Mouse (Mus musculus) CH12.LX (cell line): ENCODE measurements around the gene Slc35a5. TPM values are rescaled to one million over a fixed set of nuclear protein-coding genes. Genes with fewer than 3 reads are reported as not detected.

Experiments
- DNase-seq: peaks from one replicate; pipeline ENCODE4 v3.0.0-alpha.2; 2013; ENCODE audit errors: extremely low read depth
- H3K27ac ChIP-seq: 2 replicates; pipeline ENCODE4 v1.5.1; 2012; ENCODE audit warnings: low read depth, mild to moderate bottlenecking, control low read depth, moderate library complexity; ENCODE audit not compliant: insufficient read depth
- H3K27me3 ChIP-seq: replicated peaks from 2 replicates; pipeline ENCODE3; 2012; ENCODE audit warnings: inconsistent platforms
- H3K36me3 ChIP-seq, 2 experiments: replicated peaks in 1 of 2; 2 replicates each; pipeline versions ENCODE3 to v1.6.1; 2012; ENCODE audit warnings: inconsistent platforms in 1 of 2, low read length in 1 of 2, mild to moderate bottlenecking in 1 of 2, mixed read lengths in 1 of 2, moderate library complexity in 1 of 2; ENCODE audit not compliant: control insufficient read depth in 1 of 2, insufficient read depth in 1 of 2
- H3K4me1 ChIP-seq, 2 experiments: 2 replicates each; pipeline ENCODE4 v1.6.1; 2012; ENCODE audit warnings: inconsistent platforms in 1 of 2, moderate library complexity in 1 of 2; ENCODE audit not compliant: insufficient read depth in 2 of 2, control insufficient read depth in 1 of 2
- H3K4me2 ChIP-seq: 2 replicates; pipeline ENCODE4 v1.6.1; 2012; ENCODE audit warnings: low read depth, mild to moderate bottlenecking, control low read depth; ENCODE audit not compliant: poor library complexity, insufficient read depth, severe bottlenecking
- H3K4me3 ChIP-seq, 3 experiments: fragments of 150-350 bp in 1 of 3; sonication (generic) in 1 of 3; replicated peaks in 1 of 3; 2 replicates each; pipeline versions ENCODE3 to v1.5.1; 2011 to 2012; ENCODE audit warnings: low read depth in 2 of 3, low read length in 2 of 3, mild to moderate bottlenecking in 2 of 3, moderate library complexity in 2 of 3, control low read depth in 1 of 3, improper control_type of control experiment in 1 of 3, inconsistent platforms in 1 of 3, mixed read lengths in 1 of 3; ENCODE audit not compliant: poor library complexity in 1 of 3
- H3K79me2 ChIP-seq: replicated peaks from 2 replicates; pipeline ENCODE4 v1.6.1; 2012; ENCODE audit warnings: mild to moderate bottlenecking, moderate library complexity; ENCODE audit not compliant: control insufficient read depth, poor library complexity, insufficient read depth, severe bottlenecking; ENCODE audit errors: extremely low read depth
- H3K9ac ChIP-seq: 2 replicates; pipeline ENCODE4 v1.6.1; 2012; ENCODE audit warnings: low read depth, mild to moderate bottlenecking, control low read depth, moderate library complexity; ENCODE audit not compliant: insufficient read depth
- H3K9me3 ChIP-seq: replicated peaks from 2 replicates; pipeline ENCODE3; 2012; ENCODE audit warnings: low read length, inconsistent platforms, mixed read lengths
- BHLHE40 ChIP-seq: IDR thresholded peaks from 2 replicates; pipeline ENCODE4 v1.6.1; 2011; ENCODE audit warnings: mild to moderate bottlenecking, low read depth, low read length, improper control_type of control experiment
- CHD1 ChIP-seq: IDR thresholded peaks from 2 replicates; pipeline ENCODE4 v1.6.1; 2012; ENCODE audit warnings: low read depth, low read length, improper control_type of control experiment, inconsistent platforms
- CTCF ChIP-seq, 2 experiments: IDR thresholded peaks in 1 of 2; conservative IDR thresholded peaks in 1 of 2; 2 replicates each; pipeline ENCODE4 v1.5.1; 2011 to 2012; ENCODE audit warnings: low read depth in 2 of 2, low read length in 2 of 2, improper control_type of control experiment in 1 of 2, inconsistent platforms in 1 of 2, mild to moderate bottlenecking in 1 of 2, moderate library complexity in 1 of 2
- E2F4 ChIP-seq: IDR thresholded peaks from 2 replicates; pipeline ENCODE4 v1.6.1; 2011; ENCODE audit warnings: low read depth, low read length, improper control_type of control experiment; ENCODE audit not compliant: insufficient replicate concordance
- ELF1 ChIP-seq: IDR thresholded peaks from 2 replicates; pipeline ENCODE4 v1.6.1; 2014; ENCODE audit warnings: low read depth, mild to moderate bottlenecking, inconsistent platforms, low read length, improper control_type of control experiment
- EP300 ChIP-seq: IDR thresholded peaks from 2 replicates; pipeline ENCODE4 v1.6.1; 2011; ENCODE audit warnings: low read length, improper control_type of control experiment
- ETS1 ChIP-seq: conservative IDR thresholded peaks from 2 replicates; pipeline ENCODE4 v1.6.1; 2012; ENCODE audit warnings: low read depth, mild to moderate bottlenecking, inconsistent platforms, low read length, improper control_type of control experiment, moderate library complexity
- HCFC1 ChIP-seq: IDR thresholded peaks from 2 replicates; pipeline ENCODE4 v1.6.1; 2012; ENCODE audit warnings: low read depth, mild to moderate bottlenecking, inconsistent platforms, low read length, improper control_type of control experiment
- IRF4 ChIP-seq: IDR thresholded peaks from 2 replicates; pipeline ENCODE4 v1.6.1; 2014; ENCODE audit warnings: low read depth, mild to moderate bottlenecking, inconsistent platforms, low read length, improper control_type of control experiment
- JUN ChIP-seq: IDR thresholded peaks from 2 replicates; pipeline ENCODE4 v1.6.1; 2011; ENCODE audit warnings: low read depth, mild to moderate bottlenecking, low read length, improper control_type of control experiment, moderate library complexity; ENCODE audit not compliant: insufficient read depth
- KAT2A ChIP-seq: IDR thresholded peaks from 2 replicates; pipeline ENCODE4 v1.6.1; 2012; ENCODE audit warnings: low read length, improper control_type of control experiment, inconsistent platforms; ENCODE audit not compliant: insufficient replicate concordance
- MAFK ChIP-seq: IDR thresholded peaks from 2 replicates; pipeline ENCODE4 v1.6.1; 2011; ENCODE audit warnings: low read length, improper control_type of control experiment; ENCODE audit not compliant: insufficient replicate concordance
- MAX ChIP-seq: IDR thresholded peaks from 2 replicates; pipeline ENCODE4 v1.6.1; 2011; ENCODE audit warnings: low read length, improper control_type of control experiment
- MAZ ChIP-seq: IDR thresholded peaks from 2 replicates; pipeline ENCODE4 v1.6.1; 2012; ENCODE audit warnings: low read depth, mild to moderate bottlenecking, inconsistent platforms, low read length, improper control_type of control experiment, moderate library complexity
- MEF2A ChIP-seq: IDR thresholded peaks from 2 replicates; pipeline ENCODE4 v1.6.1; 2014; ENCODE audit warnings: low read depth, mild to moderate bottlenecking, inconsistent platforms, low read length, improper control_type of control experiment, borderline replicate concordance
- MXI1 ChIP-seq: IDR thresholded peaks from 2 replicates; pipeline ENCODE4 v1.6.1; 2011; ENCODE audit warnings: mild to moderate bottlenecking, low read depth, low read length, improper control_type of control experiment
- MYC ChIP-seq: IDR thresholded peaks from 2 replicates; pipeline ENCODE4 v1.6.1; 2011; ENCODE audit warnings: low read depth, mild to moderate bottlenecking, improper control_type of control experiment, low read length
- NRF1 ChIP-seq: IDR thresholded peaks from 2 replicates; pipeline ENCODE4 v1.6.1; 2014; ENCODE audit warnings: low read depth, mild to moderate bottlenecking, inconsistent platforms, low read length, improper control_type of control experiment, moderate library complexity
- POLR2A ChIP-seq: IDR thresholded peaks from 2 replicates; pipeline ENCODE4 v1.6.1; 2011; ENCODE audit warnings: low read depth, mild to moderate bottlenecking, improper control_type of control experiment, low read length
- POLR2AphosphoS2 ChIP-seq: IDR thresholded peaks from 2 replicates; pipeline ENCODE4 v1.6.1; 2011; ENCODE audit warnings: low read depth, low read length, improper control_type of control experiment
- RAD21 ChIP-seq: IDR thresholded peaks from 2 replicates; pipeline ENCODE4 v1.6.1; 2011; ENCODE audit warnings: low read depth, mild to moderate bottlenecking, low read length, improper control_type of control experiment, moderate library complexity
- RCOR1 ChIP-seq: conservative IDR thresholded peaks from 2 replicates; pipeline ENCODE4 v1.6.1; 2012; ENCODE audit warnings: low read depth, mild to moderate bottlenecking, inconsistent platforms, low read length, improper control_type of control experiment
- SIN3A ChIP-seq: IDR thresholded peaks from 2 replicates; pipeline ENCODE4 v1.6.1; 2012; ENCODE audit warnings: low read length, improper control_type of control experiment, inconsistent platforms
- TBP ChIP-seq: conservative IDR thresholded peaks from 2 replicates; pipeline ENCODE4 v1.6.1; 2011; ENCODE audit warnings: low read depth, low read length, improper control_type of control experiment
- UBTF ChIP-seq: IDR thresholded peaks from 2 replicates; pipeline ENCODE4 v1.6.1; 2012; ENCODE audit warnings: low read depth, mild to moderate bottlenecking, inconsistent platforms, low read length, improper control_type of control experiment, moderate library complexity
- USF1 ChIP-seq: IDR thresholded peaks from 2 replicates; pipeline ENCODE4 v1.6.1; 2014; ENCODE audit warnings: low read depth, mild to moderate bottlenecking, inconsistent platforms, low read length, improper control_type of control experiment
- ZC3H11A ChIP-seq: IDR thresholded peaks from 2 replicates; pipeline ENCODE4 v1.6.1; 2012; ENCODE audit warnings: low read depth, mild to moderate bottlenecking, inconsistent platforms, low read length, improper control_type of control experiment
- ZKSCAN1 ChIP-seq: IDR thresholded peaks from 2 replicates; pipeline ENCODE4 v1.6.1; 2012; ENCODE audit warnings: low read depth, inconsistent platforms, low read length, improper control_type of control experiment, borderline replicate concordance
- dilution Hi-C: fragments of 300-500 bp; cut with MboI; formaldehyde crosslinking; loops from 2 replicates; pipeline ENCODE4 v1.14.3; 2020; ENCODE audit warnings: low sequenced_read_pairs; ENCODE audit not compliant: extremely low pct_unique_long_range_greater_than_20kb, extremely low pct_ligation_motif_present
- in situ Hi-C: fragments of 300-500 bp; cut with MboI; formaldehyde crosslinking; loops from 3 replicates; pipeline ENCODE4 v1.14.3; 2019; ENCODE audit warnings: low sequenced_read_pairs, low pct_ligation_motif_present, low pct_unique_long_range_greater_than_20kb, mixed read lengths
- polyA plus RNA-seq: library from polyadenylated mRNA; unstranded; fragments of >175 nt; gene quantifications from 2 replicates; pipeline ENCODE4 v1.2.1, GENCODE M21; 2012; ENCODE audit warnings: low read depth; ENCODE audit not compliant: insufficient read length
- total RNA-seq, 2 experiments: library from RNA; depleted of rRNA; stranded (reverse); fragments of 300-350 nt in 1 of 2; fragments of >200 nt in 1 of 2; gene quantifications; 2 replicates each; pipeline ENCODE4 v1.2.3; 2012 to 2014

Gene Slc35a5
- total and polyA plus RNA-seq, 3 experiments = 6.1 to 14.8 (median 7.4) TPM

- peaks cover 5 to 23% of the 10 kb centered on the region in 2 experiments; a peak in 3 of 4 replicates for H3K4me1 ChIP-seq
- TF ChIP-seq RAD21 (no peak), E2F4 (no peak)
- TF ChIP-seq, all 38 proteins: peak for 0
- in situ Hi-C loops (no loop called here), dilution Hi-C loops (no loop called here)
- Histone ChIP-seq H3K27me3 (no peaks in the 10 kb centered on the region), H3K4me2 (no peak overlapping the region), H3K4me3 (no peak overlapping the region), H3K36me3 (no peaks in the 10 kb centered on the region), H3K27ac (no peak overlapping the region), H3K9ac (no peak overlapping the region), H3K79me2 (no peaks in the 10 kb centered on the region), H3K9me3 (no peaks in the 10 kb centered on the region)
- no peak for DNase-seq
These were observed 30.4 kb downstream of the Slc35a5 start for GRCm38 (mm10) chr16:45127936-45128710.

GRCm38 (mm10) chr16:45124230-45125203 is 34.0 kb downstream of the Slc35a5 start:
- Histone ChIP-seq H3K27ac (no peak overlapping the region), H3K36me3 (no peaks in the 10 kb centered on the region), H3K9ac (no peak overlapping the region), H3K4me3 (no peak overlapping the region), H3K9me3 (no peaks in the 10 kb centered on the region), H3K79me2 (no peaks in the 10 kb centered on the region), H3K4me2 (peak overlapping the region; percentile 11; the same call in 1 of the 2 replicates), H3K27me3 (no peaks in the 10 kb centered on the region), H3K4me1 (peaks cover 5 to 23% of the 10 kb centered on the region in 2 experiments; a peak in 3 of 4 replicates)
- in situ Hi-C loops = no loop called here
- TF ChIP-seq UBTF (no peak), SIN3A (no peak), MXI1 (no peak), POLR2AphosphoS2 (no peak), JUN (no peak), POLR2A (no peak), IRF4 (peak; percentile 71; the same call in 1 of the 2 replicates), RAD21 (no peak), NRF1 (peak; percentile 65), USF1 (no peak), MEF2A (peak; percentile 68; the same call in 1 of the 2 replicates), ELF1 (no peak), KAT2A (no peak), RCOR1 (peak; percentile 10; the same call in 1 of the 2 replicates), MAX (0 out of 2 replicates have a peak, but pooled peaks have one; percentile 20), MYC (no peak), MAFK (no peak), ETS1 (peak; percentile 83), ZKSCAN1 (no peak), EP300 (peak; percentile 36; the same call in 1 of the 2 replicates), CTCF (conservative IDR thresholded peaks at IDR 0.05 in 1 of 2, IDR thresholded peaks at IDR 0.05 in 1 of 2; ENCODE audit: low read depth in 2 of 2, low read length in 2 of 2) (no peak), CHD1 (no peak), HCFC1 (no peak), TBP (no peak), MAZ (no peak), ZC3H11A (no peak), BHLHE40 (peak; percentile 57)
- peak; percentile 65 for DNase-seq
- dilution Hi-C loops = no loop called here
